Mouse (Mus musculus): ENCODE results near the gene Ppp1r18.

- peak; percentile 66 for TF ChIP-seq CTCF (IDR thresholded peaks at IDR 0.05; ENCODE audit: low read depth)
- TF ChIP-seq EP300 (IDR thresholded peaks at IDR 0.05; ENCODE audit: low read depth): peak; percentile 98
Measured at GRCm38 (mm10) chr17:35916297-35917142, 51.1 kb downstream of the Ppp1r18 start, which contains the start of the genes Mrps18b and Ppp1r10.
